In the genomic region with DNA sequence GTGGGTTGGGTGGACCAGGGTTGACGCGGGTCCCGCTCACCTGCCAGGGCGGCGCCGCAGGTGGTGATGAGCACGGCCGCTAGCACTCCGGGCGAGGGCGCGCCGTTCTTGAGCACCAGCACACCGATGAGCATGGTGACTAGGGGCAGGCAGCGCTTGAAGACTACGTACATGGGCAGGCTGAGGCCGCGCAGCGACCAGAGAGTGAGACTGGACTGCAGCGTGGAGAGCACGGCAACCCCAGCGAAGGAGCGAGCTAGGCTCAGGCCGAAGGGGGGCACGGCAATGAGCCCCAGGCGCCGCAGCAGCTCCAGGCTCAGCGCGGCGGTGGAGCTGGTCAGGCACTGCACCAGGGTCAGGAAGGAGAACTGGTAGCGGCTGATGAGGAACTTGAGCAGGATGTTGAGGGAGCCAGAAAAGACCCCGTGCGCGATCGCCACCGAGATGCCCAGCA, we compare ENCODE assay signal across 8 mouse cellular contexts. TPM values are rescaled to one million over a fixed set of nuclear protein-coding genes. Genes with fewer than 3 reads are reported as not detected.
DNase-seq lines count a peak whose midpoint lies in the region; ATAC-seq and TF ChIP-seq lines count a peak whose summit lies in the region.

No protein-coding gene starts in this region.

- H3K36me3 ChIP-seq in kidney, embryonic 15.5 days, result no peaks in the 10 kb centered on the region
- H3K36me3 ChIP-seq in embryonic facial prominence, embryonic 15.5 days, result no peaks in the 10 kb centered on the region
- H3K36me3 ChIP-seq in hindbrain, postnatal 0 days (ENCODE audit: insufficient read depth, low read length), result no peaks in the 10 kb centered on the region

- WGBS in kidney, embryonic 15.5 days, result under 1% methylated on average over 35 of the region's 36 CpGs
- under 1% methylated on average over 36 of the region's 36 CpGs for WGBS in embryonic facial prominence, embryonic 15.5 days
- under 1% methylated on average over 36 of the region's 36 CpGs for WGBS in hindbrain, postnatal 0 days

- H3K9me3 ChIP-seq in kidney, embryonic 15.5 days (replicated peaks), result no peaks in the 10 kb centered on the region
- H3K9me3 ChIP-seq in embryonic facial prominence, embryonic 15.5 days (replicated peaks), result no peaks in the 10 kb centered on the region
- H3K9me3 ChIP-seq in hindbrain, postnatal 0 days (ENCODE audit: low read length), result no peaks in the 10 kb centered on the region

- H3K4me2 ChIP-seq in kidney, embryonic 15.5 days, result peak overlapping the region; percentile 99
- H3K4me2 ChIP-seq in embryonic facial prominence, embryonic 15.5 days (replicated peaks), result peak overlapping the region; percentile 100
- peak overlapping the region; percentile 100 for H3K4me2 ChIP-seq in hindbrain, postnatal 0 days (ENCODE audit: low read depth, low read length)

- peak overlapping the region; percentile 36 for H3K9ac ChIP-seq in kidney, embryonic 15.5 days
- H3K9ac ChIP-seq in embryonic facial prominence, embryonic 15.5 days, result peak overlapping the region; percentile 35
- peak overlapping the region; percentile 44 for H3K9ac ChIP-seq in hindbrain, postnatal 0 days (replicated peaks; ENCODE audit: low read length)

- H3K4me3 ChIP-seq in kidney, embryonic 15.5 days (replicated peaks), result peak overlapping the region; percentile 57
- peak overlapping the region; percentile 56 for H3K4me3 ChIP-seq in embryonic facial prominence, embryonic 15.5 days (replicated peaks)
- peak overlapping the region; percentile 60 for H3K4me3 ChIP-seq in hindbrain, postnatal 0 days (ENCODE audit: low read length)

- TF ChIP-seq CTCF in hindbrain, postnatal 0 days (IDR thresholded peaks at IDR 0.05; ENCODE audit: low read depth), result no peak

- no peak overlapping the region for H3K27ac ChIP-seq in kidney, embryonic 15.5 days
- H3K27ac ChIP-seq in embryonic facial prominence, embryonic 15.5 days (replicated peaks), result no peak overlapping the region
- H3K27ac ChIP-seq in hindbrain, postnatal 0 days, result peak overlapping the region; percentile 32; the same call in 1 of the 2 replicates

- DNase-seq in kidney, adult 8-10 months, result no peak
- peak; percentile 43 for DNase-seq in hindbrain, postnatal 0 days (ENCODE audit: low spot score)
- DNase-seq in lung, postnatal 10 days, result peak; percentile 11
- peak; percentile 43 for DNase-seq in testis, postnatal 10 days (ENCODE audit: low spot score)
- DNase-seq in ovary, postnatal 10 days (ENCODE audit: low spot score), result no peak

- H3K4me1 ChIP-seq in kidney, embryonic 15.5 days, result peaks cover 33% of the 10 kb centered on the region
- H3K4me1 ChIP-seq in embryonic facial prominence, embryonic 15.5 days, result peaks cover 30% of the 10 kb centered on the region
- peaks cover 11% of the 10 kb centered on the region; the same call in 1 of the 2 replicates for H3K4me1 ChIP-seq in hindbrain, postnatal 0 days (ENCODE audit: insufficient read depth, low read length)

- peaks cover 66% of the 10 kb centered on the region for H3K27me3 ChIP-seq in kidney, embryonic 15.5 days
- peaks cover 49% of the 10 kb centered on the region for H3K27me3 ChIP-seq in embryonic facial prominence, embryonic 15.5 days
- peaks cover 24% of the 10 kb centered on the region for H3K27me3 ChIP-seq in hindbrain, postnatal 0 days (ENCODE audit: insufficient read depth, low read length)

- peak; percentile 64 for ATAC-seq in kidney, embryonic 15.5 days (replicated peaks; ENCODE audit: low FRiP score)
- ATAC-seq in activated CD4-positive, CD25-positive, alpha-beta regulatory T cell, adult 4 months, result peak; percentile 28
- peak; percentile 66; the same call in 1 of the 2 replicates for ATAC-seq in embryonic facial prominence, embryonic 15.5 days (ENCODE audit: insufficient number of reproducible peaks, low FRiP score, low TSS enrichment, low read depth)
- peak; percentile 41 for ATAC-seq in hindbrain, postnatal 0 days

RNA-seq across cellular contexts. Expression of gene Slc35d3, which starts 0.7 kb away (rescaled TPM):
- 0.22 and 1.1 TPM in 2 replicates for polyA plus RNA-seq in kidney, embryonic 15.5 days (2015; fragmentation: Nextera tagmentation; extraction: Ambion mirVana)
- not detected for polyA plus RNA-seq in activated CD4-positive, CD25-positive, alpha-beta regulatory T cell, adult 4 months (2017; shearing (Covaris generic))
- polyA plus RNA-seq in embryonic facial prominence, embryonic 15.5 days (2015; fragmentation: Nextera tagmentation; extraction: Ambion mirVana), result 0.96 and 1.0 TPM in 2 replicates
- 4.3 and 4.5 TPM in 2 replicates for total RNA-seq in hindbrain, postnatal 0 days (2014; rRNA removed)
- polyA plus RNA-seq in hindbrain, postnatal 0 days (2015; fragmentation: Nextera tagmentation; extraction: Ambion mirVana), result 2.9 and 3.5 TPM in 2 replicates

RNA-seq across cellular contexts. Expression of gene Pex7, which starts 56.9 kb away (rescaled TPM):
- polyA plus RNA-seq in kidney, embryonic 15.5 days (2015; fragmentation: Nextera tagmentation; extraction: Ambion mirVana), result 36.0 and 38.2 TPM in 2 replicates
- 10 to 100 TPM; 10.7 to 13.0 TPM for polyA plus RNA-seq in activated CD4-positive, CD25-positive, alpha-beta regulatory T cell, adult 4 months (2017; shearing (Covaris generic))
- 30.3 TPM in 2 replicates for polyA plus RNA-seq in embryonic facial prominence, embryonic 15.5 days (2015; fragmentation: Nextera tagmentation; extraction: Ambion mirVana)
- total RNA-seq in hindbrain, postnatal 0 days (2014; rRNA removed), result 30.6 and 40.6 TPM in 2 replicates
- polyA plus RNA-seq in hindbrain, postnatal 0 days (2015; fragmentation: Nextera tagmentation; extraction: Ambion mirVana), result 39.7 and 44.6 TPM in 2 replicates

Comparison
In these comparisons a context has a peak if more than half of its experiments do, and no peak if none do; other contexts are left out.
1. DNase-seq: peak in hindbrain, postnatal 0 days (single experiment), lung, postnatal 10 days (single experiment) and testis, postnatal 10 days (single experiment); none in kidney, adult 8-10 months (0 of 2) and ovary, postnatal 10 days (single experiment).
2. Peak in every context shown above with its lines, with median percentiles within 50 percentile points of each other: ATAC-seq, H3K4me2 ChIP-seq, H3K4me3 ChIP-seq and H3K9ac ChIP-seq.